Mouse (Mus musculus) kidney, embryonic 15.5 days (tissue): ENCODE results near the gene Samhd1. TPM values are rescaled to one million over a fixed set of nuclear protein-coding genes. Genes with fewer than 3 reads are reported as not detected.
A peak's percentile ranks its signal among the peaks of the same experiment; 100 is the strongest.
"Not testable (repeated sequence)": the region's sequence is repeated elsewhere in the genome, so short reads cannot be mapped to it uniquely, and the experiment has no call there.

Experiments
- ATAC-seq: fragments of 200-750 bp; cut with Nextera tagmentation; replicated peaks from 2 replicates; pipeline ENCODE4 v1.8.0; 2017; ENCODE audit warnings: moderate TSS enrichment; ENCODE audit not compliant: low FRiP score
- H3K27ac ChIP-seq: fragments of 300-500 bp; sonication (generic); 2 replicates; pipeline ENCODE4 v1.5.1; 2015; ENCODE audit warnings: mild to moderate bottlenecking, inconsistent platforms
- H3K27me3 ChIP-seq: fragments of 300-500 bp; sonication (generic); 2 replicates; pipeline ENCODE4 v1.6.1; 2015; ENCODE audit warnings: inconsistent platforms
- H3K36me3 ChIP-seq: fragments of 300-500 bp; sonication (generic); 2 replicates; pipeline ENCODE4 v1.6.1; 2015; ENCODE audit warnings: inconsistent platforms
- H3K4me1 ChIP-seq: fragments of 300-500 bp; sonication (generic); 2 replicates; pipeline ENCODE4 v1.6.1; 2015; ENCODE audit warnings: inconsistent platforms
- H3K4me2 ChIP-seq: fragments of 300-500 bp; sonication (generic); 2 replicates; pipeline ENCODE4 v1.6.1; 2015; ENCODE audit warnings: moderate library complexity, mild to moderate bottlenecking, inconsistent platforms
- H3K4me3 ChIP-seq: fragments of 300-500 bp; sonication (generic); replicated peaks from 2 replicates; pipeline ENCODE4 v1.5.1; 2015; ENCODE audit warnings: mild to moderate bottlenecking, inconsistent platforms
- H3K9ac ChIP-seq: fragments of 300-500 bp; sonication (generic); 2 replicates; pipeline ENCODE4 v1.6.1; 2015; ENCODE audit warnings: mild to moderate bottlenecking, inconsistent platforms
- H3K9me3 ChIP-seq: fragments of 300-500 bp; sonication (generic); replicated peaks from 2 replicates; pipeline ENCODE4 v1.6.1; 2016; ENCODE audit warnings: inconsistent platforms
- WGBS: fragments of 180-500 bp; shearing (Covaris S2); methylation state at CpG from one replicate; pipeline ENCODE4 v1.1.7; 2015; ENCODE audit warnings: mixed read lengths; 5-methylcytosine and 5-hydroxymethylcytosine counted together
- polyA plus RNA-seq: library from polyadenylated mRNA; unstranded; fragments of >200 nt; fragmentation: Nextera tagmentation; extraction: Ambion mirVana; gene quantifications from 2 replicates; pipeline ENCODE4 v1.2.1, GENCODE M21; 2015

Samhd1 gene
- 25.3 and 27.2 TPM in 2 replicates for polyA plus RNA-seq

GRCm38 (mm10) chr2:157135014-157135413, at the start of gene Samhd1:
TSS of gene Samhd1 (minus strand) at chr2:157135265.
- peaks cover 14% of the 10 kb centered on the region for H3K4me1 ChIP-seq
- H3K4me2 ChIP-seq, result peak within 1 kb of the TSS; percentile 93
- no peaks in the 10 kb centered on the region for H3K36me3 ChIP-seq
- H3K27me3 ChIP-seq, result no peaks in the 10 kb centered on the region
- peak within 1 kb of the TSS; percentile 72 for H3K9ac ChIP-seq
- peak; percentile 94 for ATAC-seq
- WGBS, result under 1% methylated on average over 32 of the region's 32 CpGs
- no peaks in the 10 kb centered on the region for H3K9me3 ChIP-seq
- H3K4me3 ChIP-seq, result peak within 1 kb of the TSS; percentile 83
- peak within 1 kb of the TSS; percentile 82 for H3K27ac ChIP-seq

GRCm38 (mm10) chr2:157178167-157178566, 43.1 kb upstream of the Samhd1 start:
- no peaks in the 10 kb centered on the region for H3K9me3 ChIP-seq
- no peak overlapping the region for H3K4me3 ChIP-seq
- H3K4me1 ChIP-seq, result no peaks in the 10 kb centered on the region
- no peak overlapping the region for H3K27ac ChIP-seq
- no peak overlapping the region for H3K4me2 ChIP-seq
- ATAC-seq, result no peak
- H3K9ac ChIP-seq, result no peak overlapping the region
- no peaks in the 10 kb centered on the region for H3K27me3 ChIP-seq
- peaks cover 71% of the 10 kb centered on the region for H3K36me3 ChIP-seq
- 72% methylated on average over 6 of the region's 6 CpGs for WGBS

DNA sequence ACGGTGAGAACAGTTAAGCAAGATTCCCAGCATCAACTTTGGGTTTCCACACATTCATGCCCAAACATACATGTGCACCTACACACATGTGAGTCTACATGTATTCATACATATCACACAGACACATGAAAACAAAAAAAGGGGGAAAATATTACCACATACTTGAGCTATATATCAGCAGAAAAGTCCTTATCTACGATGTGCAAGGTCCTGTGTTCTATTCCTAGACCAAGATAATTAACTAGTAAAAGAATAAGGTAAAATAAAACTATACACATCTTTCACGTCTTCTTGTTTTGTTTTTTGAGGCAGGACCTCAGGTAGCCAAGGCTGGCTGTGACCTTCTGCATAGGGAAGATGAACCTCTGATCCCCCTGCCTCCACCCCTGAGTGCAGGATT, 41.2 kb upstream of the Samhd1 start:
- no peak overlapping the region for H3K9ac ChIP-seq
- H3K27ac ChIP-seq, result no peak overlapping the region
- H3K9me3 ChIP-seq, result no peaks in the 10 kb centered on the region
- no peak overlapping the region for H3K4me3 ChIP-seq
- H3K36me3 ChIP-seq, result peaks cover 65% of the 10 kb centered on the region
- no peak overlapping the region for H3K4me2 ChIP-seq
- no peak for ATAC-seq
- H3K4me1 ChIP-seq, result no peaks in the 10 kb centered on the region
- 95% methylated on average over 3 of the region's 3 CpGs for WGBS
- no peaks in the 10 kb centered on the region for H3K27me3 ChIP-seq

DNA sequence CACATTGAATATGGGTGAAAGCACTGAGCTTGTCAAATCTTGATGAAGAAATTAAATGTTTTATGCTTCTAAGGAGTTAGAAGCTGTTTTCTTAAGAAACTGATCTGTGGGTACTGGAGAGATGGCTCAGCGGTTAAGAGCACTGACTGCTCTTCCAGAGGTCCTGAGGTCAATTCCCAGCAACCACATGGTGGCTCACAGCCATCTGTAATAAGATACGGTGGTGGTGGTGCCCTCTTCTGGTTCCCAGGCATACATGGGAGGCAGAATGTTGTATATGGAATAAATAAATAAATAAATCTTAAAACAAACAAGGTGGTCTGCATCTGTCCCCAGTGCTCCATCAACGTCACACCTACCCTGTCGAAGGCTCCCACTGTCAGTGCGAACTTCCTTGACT, 39.4 kb upstream of the Samhd1 start:
- 63% methylated on average over 5 of the region's 5 CpGs for WGBS
- H3K9ac ChIP-seq, result no peak overlapping the region
- H3K4me1 ChIP-seq, result no peaks in the 10 kb centered on the region
- H3K4me3 ChIP-seq, result no peak overlapping the region
- ATAC-seq, result no peak
- H3K4me2 ChIP-seq, result no peak overlapping the region
- no peak overlapping the region for H3K27ac ChIP-seq
- no peaks in the 10 kb centered on the region for H3K9me3 ChIP-seq
- no peaks in the 10 kb centered on the region for H3K27me3 ChIP-seq
- peaks cover 66% of the 10 kb centered on the region for H3K36me3 ChIP-seq

GRCm38 (mm10) chr2:157173555-157173954, 38.5 kb upstream of the Samhd1 start:
- no peak overlapping the region for H3K4me3 ChIP-seq
- 89% methylated on average over 6 of the region's 6 CpGs for WGBS
- ATAC-seq, result no peak
- peaks cover 75% of the 10 kb centered on the region for H3K36me3 ChIP-seq
- H3K4me2 ChIP-seq, result no peak overlapping the region
- H3K9ac ChIP-seq, result no peak overlapping the region
- no peak overlapping the region for H3K27ac ChIP-seq
- no peaks in the 10 kb centered on the region for H3K9me3 ChIP-seq
- H3K4me1 ChIP-seq, result no peaks in the 10 kb centered on the region
- H3K27me3 ChIP-seq, result no peaks in the 10 kb centered on the region

GRCm38 (mm10) chr2:157172984-157173383, 37.9 kb upstream of the Samhd1 start:
- Histone ChIP-seq H3K36me3 (peaks cover 78% of the 10 kb centered on the region), H3K4me1 (no peaks in the 10 kb centered on the region), H3K9me3 (no peaks in the 10 kb centered on the region), H3K4me3 (no peak overlapping the region), H3K27me3 (no peaks in the 10 kb centered on the region), H3K27ac (no peak overlapping the region), H3K9ac (no peak overlapping the region), H3K4me2 (no peak overlapping the region)
- ATAC-seq, result no peak
- 93% methylated on average over 6 of the region's 6 CpGs for WGBS

DNA sequence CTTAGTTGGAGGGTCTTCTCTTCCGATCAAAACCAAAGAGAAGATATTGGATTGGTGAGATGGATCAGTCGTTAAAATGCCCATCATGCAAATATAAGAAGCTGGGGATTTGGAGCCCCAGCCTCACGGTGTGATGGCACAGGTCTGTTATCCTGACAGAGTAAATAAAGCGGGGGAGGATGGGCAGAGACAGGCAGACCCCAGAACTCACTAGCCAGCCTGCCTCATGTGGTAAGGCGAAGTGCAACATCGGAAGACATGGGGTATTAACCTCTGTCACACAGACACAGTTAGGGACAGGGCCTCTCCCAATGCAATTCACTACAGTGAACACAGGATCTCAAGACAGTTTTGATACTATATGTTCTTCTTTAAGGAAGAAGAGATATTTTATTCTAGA, 35.6 kb upstream of the Samhd1 start:
- H3K4me3 ChIP-seq, result no peak overlapping the region
- H3K27me3 ChIP-seq, result no peaks in the 10 kb centered on the region
- H3K36me3 ChIP-seq, result peaks cover 77% of the 10 kb centered on the region
- no peak overlapping the region for H3K4me2 ChIP-seq
- no peak overlapping the region for H3K9ac ChIP-seq
- H3K9me3 ChIP-seq, result no peaks in the 10 kb centered on the region
- WGBS, result 59% methylated on average over 6 of the region's 6 CpGs
- H3K4me1 ChIP-seq, result no peaks in the 10 kb centered on the region
- ATAC-seq, result 0 out of 2 replicates have a peak, but pooled peaks have one; percentile 22
- peak overlapping the region; percentile 41; the same call in 1 of the 2 replicates for H3K27ac ChIP-seq

- peak overlapping the region; percentile 41; the same call in 1 of the 2 replicates for H3K27ac ChIP-seq
- H3K9ac ChIP-seq, result no peak overlapping the region
- H3K9me3 ChIP-seq, result no peaks in the 10 kb centered on the region
- peaks cover 75% of the 10 kb centered on the region for H3K36me3 ChIP-seq
- H3K4me1 ChIP-seq, result no peaks in the 10 kb centered on the region
- WGBS, result 38% methylated on average over 5 of the region's 5 CpGs
- H3K4me2 ChIP-seq, result no peak overlapping the region
- ATAC-seq, result peak; percentile 77
- H3K27me3 ChIP-seq, result no peaks in the 10 kb centered on the region
- no peak overlapping the region for H3K4me3 ChIP-seq
Observed at GRCm38 (mm10) chr2:157170166-157170565, 35.1 kb upstream of the Samhd1 start.

DNA sequence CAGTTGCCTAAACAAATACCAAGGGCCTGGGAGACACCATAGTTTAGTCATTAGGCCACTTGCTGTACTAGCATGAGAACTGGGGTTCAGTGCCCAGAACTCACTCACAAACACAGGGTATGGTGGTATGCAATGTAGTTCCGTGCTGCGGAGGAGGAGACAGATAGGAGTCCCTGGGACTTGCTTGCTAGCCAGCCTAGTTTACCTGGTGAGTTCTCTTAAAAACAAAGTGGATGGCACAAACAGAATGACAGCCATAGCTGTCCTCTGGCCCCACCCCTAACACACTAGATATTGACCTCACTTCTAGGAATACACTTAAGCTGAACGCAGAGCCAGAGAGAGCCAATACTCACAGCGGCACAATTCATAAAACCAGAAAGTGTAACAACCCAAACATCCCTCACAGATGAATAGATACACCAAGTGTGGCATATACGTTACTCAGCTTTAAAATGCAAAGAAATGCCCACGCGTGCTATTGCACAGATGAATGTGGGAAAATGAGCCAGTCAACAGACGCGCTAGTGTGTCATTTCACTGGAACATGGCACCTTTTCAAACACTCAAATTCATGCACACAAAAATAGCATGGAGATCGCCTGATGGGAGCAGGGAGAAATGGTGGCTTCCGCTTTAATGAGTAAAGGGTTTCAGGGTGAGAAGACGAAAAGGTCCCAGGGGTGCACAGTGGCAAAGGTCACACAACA, 31.5 kb upstream of the Samhd1 start:
- no peaks in the 10 kb centered on the region for H3K9me3 ChIP-seq
- WGBS, result 94% methylated on average over 12 of the region's 12 CpGs
- no peak overlapping the region for H3K4me2 ChIP-seq
- H3K9ac ChIP-seq, result no peak overlapping the region
- H3K4me1 ChIP-seq, result no peaks in the 10 kb centered on the region
- H3K4me3 ChIP-seq, result no peak overlapping the region
- no peaks in the 10 kb centered on the region for H3K27me3 ChIP-seq
- no peak overlapping the region for H3K27ac ChIP-seq
- ATAC-seq, result no peak
- peaks cover 76% of the 10 kb centered on the region for H3K36me3 ChIP-seq

GRCm38 (mm10) chr2:157165312-157166224, 30.5 kb upstream of the Samhd1 start:
- H3K4me2 ChIP-seq, result not testable (repeated sequence)

DNA sequence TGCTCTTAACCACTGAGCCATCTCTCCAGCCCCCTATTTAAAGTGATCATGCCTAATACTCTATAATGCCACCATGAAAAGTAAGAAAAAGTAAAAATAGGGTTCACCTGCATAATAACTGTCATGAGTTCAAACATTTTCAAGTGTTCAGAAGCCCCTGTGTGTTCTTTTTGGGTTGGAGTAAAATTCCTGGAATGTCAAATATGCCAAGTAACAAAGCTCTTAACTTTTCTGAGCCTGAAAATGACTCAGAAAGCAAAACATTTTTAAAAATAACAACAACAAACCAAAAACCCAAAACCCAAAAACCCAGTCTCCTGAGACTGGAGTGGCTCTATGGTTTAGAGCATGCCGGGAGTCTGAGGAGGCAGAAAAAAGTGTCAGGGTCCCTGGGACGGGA, 29.0 kb upstream of the Samhd1 start:
- Histone ChIP-seq H3K4me3 (no peak overlapping the region), H3K4me1 (no peaks in the 10 kb centered on the region), H3K4me2 (no peak overlapping the region), H3K27me3 (no peaks in the 10 kb centered on the region), H3K27ac (no peak overlapping the region), H3K9me3 (no peaks in the 10 kb centered on the region), H3K36me3 (peaks cover 84% of the 10 kb centered on the region), H3K9ac (no peak overlapping the region)
- ATAC-seq, result no peak
- WGBS, result 95% methylated on average over 2 of the region's 2 CpGs

More at GRCm38 (mm10) chr2:157165312-157166224, 30.5 kb upstream of the Samhd1 start:
- peaks cover 84% of the 10 kb centered on the region for H3K36me3 ChIP-seq
- not testable (repeated sequence) for H3K27me3 ChIP-seq, H3K9me3 ChIP-seq, H3K4me1 ChIP-seq, H3K4me3 ChIP-seq, H3K9ac ChIP-seq, H3K27ac ChIP-seq, ATAC-seq

DNA sequence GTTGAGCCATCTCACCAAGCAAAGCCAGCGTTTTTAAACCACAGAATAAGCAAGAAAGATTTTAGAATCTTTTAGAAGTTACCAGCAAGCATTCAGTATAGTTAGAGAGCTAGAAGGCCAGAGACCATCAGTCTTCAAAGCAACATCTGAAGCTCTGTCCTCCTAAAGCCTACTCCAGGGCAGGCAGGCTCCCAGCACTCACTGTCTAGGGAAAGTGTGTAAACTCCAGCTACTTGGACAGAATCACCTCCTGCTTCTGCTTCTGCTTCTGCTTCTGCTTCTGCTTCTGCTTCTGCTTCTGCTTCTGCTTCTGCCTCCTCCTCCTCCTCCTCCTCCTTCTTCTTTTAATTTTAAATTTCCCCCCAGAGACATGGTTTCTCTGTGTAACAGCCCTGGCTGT, 21.0 kb upstream of the Samhd1 start:
- Histone ChIP-seq H3K4me3 (no peak overlapping the region), H3K27ac (no peak overlapping the region), H3K27me3 (no peaks in the 10 kb centered on the region), H3K9ac (no peak overlapping the region), H3K9me3 (no peaks in the 10 kb centered on the region), H3K4me1 (no peaks in the 10 kb centered on the region), H3K36me3 (peaks cover 80% of the 10 kb centered on the region), H3K4me2 (no peak overlapping the region)
- 81% methylated on average over 1 of the region's 1 CpGs for WGBS
- no peak for ATAC-seq
